Mouse (Mus musculus) liver, embryonic 14.5 days (tissue): ENCODE data around the gene Map4k1.

ENCODE experiments used
- CTCF ChIP-seq: IDR thresholded peaks from 2 replicates; pipeline ENCODE4 v1.5.1; 2016; ENCODE audit warnings: antibody characterized with exemption, low read depth, control low read depth
- EP300 ChIP-seq: IDR thresholded peaks from 2 replicates; pipeline ENCODE4 v1.6.1; 2016; ENCODE audit warnings: antibody characterized with exemption, low read depth

DNA sequence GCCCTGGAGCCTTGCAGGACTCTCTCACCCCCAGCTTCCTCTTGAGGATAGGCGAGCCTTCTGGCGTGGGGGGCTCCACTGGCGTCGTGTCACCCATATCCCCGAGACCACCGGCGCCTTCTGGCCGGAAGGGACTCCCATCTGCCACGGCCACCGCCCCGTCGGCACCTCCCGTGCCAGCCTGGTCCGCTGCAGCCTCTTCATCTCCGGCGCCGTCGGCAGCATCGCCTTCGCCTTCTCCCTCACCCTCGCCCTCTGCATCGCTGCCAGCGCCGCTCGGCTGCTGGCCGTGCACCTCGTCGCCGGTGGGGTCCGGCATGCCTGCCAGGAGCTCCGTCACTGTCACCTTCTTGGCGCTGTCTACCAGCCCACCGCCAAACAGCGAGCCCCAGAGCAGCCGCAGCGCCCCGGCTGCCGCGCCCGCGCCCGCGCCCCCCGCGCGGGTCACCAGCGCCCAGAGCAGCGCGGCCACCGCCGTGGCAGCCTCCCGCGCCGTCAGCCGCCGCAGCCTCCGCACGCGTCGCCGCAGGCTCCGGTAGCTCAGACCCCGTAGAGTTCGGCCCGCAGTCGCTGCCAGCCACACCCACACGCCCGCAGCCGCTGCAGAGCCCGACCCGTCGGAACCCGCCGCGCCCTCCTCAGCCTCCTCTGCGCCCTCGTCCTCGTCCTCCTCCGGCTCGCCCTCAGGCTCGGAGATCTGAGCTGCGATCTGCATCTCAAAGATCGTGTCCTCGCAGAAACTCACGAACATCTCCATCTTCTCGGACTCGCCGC is 37.8 kb downstream of the Map4k1 start:
- TF ChIP-seq CTCF, result no peak
- no peak for TF ChIP-seq EP300
